Mouse (Mus musculus): ENCODE data around the gene Olfr749. TPM values are rescaled to one million over a fixed set of nuclear protein-coding genes. Genes with fewer than 3 reads are reported as not detected.
"Not testable (repeated sequence)": the region's sequence is repeated elsewhere in the genome, so short reads cannot be mapped to it uniquely, and the experiment has no call there.

Gene Olfr749
- polyA plus RNA-seq, 1 experiment from 2014 or later: not detected

DNA sequence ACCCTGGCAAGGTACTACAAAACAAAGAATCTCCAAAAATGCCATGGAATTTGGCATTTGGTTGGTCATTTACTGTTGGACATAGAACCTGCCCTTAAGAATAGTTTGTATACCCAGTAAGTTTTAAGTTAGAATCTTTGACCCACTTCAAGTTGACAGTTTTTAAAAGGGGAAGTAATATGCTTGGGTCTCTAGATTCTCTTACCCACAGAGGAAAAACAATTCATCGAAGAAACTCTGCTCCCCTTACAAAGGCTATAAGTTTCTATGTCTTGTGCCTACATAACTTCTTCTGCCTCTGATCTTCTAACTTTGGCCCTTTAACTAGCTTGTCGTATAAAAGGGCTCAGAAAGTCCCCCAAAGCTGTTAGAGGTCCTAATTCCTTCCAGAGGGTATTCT is 4.6 kb downstream of the Olfr749 start:
- ATAC-seq (ENCODE audit: low FRiP score, low TSS enrichment): no peak
- no peak overlapping the region for H3K27ac ChIP-seq (ENCODE audit: low read depth, low read length)
- 72% methylated on average over 2 of the region's 2 CpGs for WGBS
- no peaks in the 10 kb centered on the region for H3K36me3 ChIP-seq (ENCODE audit: control insufficient read depth, insufficient read depth, low read length)
- H3K9ac ChIP-seq (ENCODE audit: low read depth, low read length): no peak overlapping the region
- no peaks in the 10 kb centered on the region for H3K27me3 ChIP-seq (ENCODE audit: control insufficient read depth, insufficient read depth, low read length)
- no peak overlapping the region for H3K4me3 ChIP-seq (ENCODE audit: low read length)
- H3K4me2 ChIP-seq (replicated peaks; ENCODE audit: low read depth, low read length): no peak overlapping the region
- H3K9me3 ChIP-seq (ENCODE audit: control insufficient read depth, low read length): no peaks in the 10 kb centered on the region
- no peaks in the 10 kb centered on the region for H3K4me1 ChIP-seq (ENCODE audit: control insufficient read depth, insufficient read depth, low read length)

DNA sequence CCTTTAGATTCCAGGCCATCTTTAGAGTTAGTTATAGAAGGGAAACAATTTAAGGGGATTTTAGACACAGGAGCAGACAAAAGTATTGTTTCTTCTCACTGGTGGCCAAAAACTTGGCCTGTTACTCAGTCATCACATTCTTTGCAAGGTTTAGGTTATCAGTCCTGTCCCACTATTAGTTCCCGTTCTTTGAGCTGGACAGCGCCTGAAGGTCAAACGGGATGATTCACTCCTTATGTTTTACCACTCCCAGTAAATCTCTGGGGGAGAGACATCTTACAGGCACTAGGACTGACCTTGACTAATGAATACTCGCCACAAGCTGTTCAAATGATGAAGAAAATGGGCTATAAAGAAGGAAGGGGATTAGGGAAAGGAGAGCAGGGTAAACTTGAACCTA is 22.5 kb downstream of the Olfr749 start:
- not testable (repeated sequence) for H3K4me2 ChIP-seq (replicated peaks; ENCODE audit: low read depth, low read length); H3K4me3 ChIP-seq (ENCODE audit: low read length); H3K27me3 ChIP-seq (ENCODE audit: control insufficient read depth, insufficient read depth, low read length); H3K27ac ChIP-seq (ENCODE audit: low read depth, low read length); ATAC-seq (ENCODE audit: low FRiP score, low TSS enrichment); H3K4me1 ChIP-seq (ENCODE audit: control insufficient read depth, insufficient read depth, low read length); H3K9ac ChIP-seq (ENCODE audit: low read depth, low read length); H3K9me3 ChIP-seq (ENCODE audit: control insufficient read depth, low read length); H3K36me3 ChIP-seq (ENCODE audit: control insufficient read depth, insufficient read depth, low read length)
- 65% methylated on average over 3 of the region's 4 CpGs for WGBS

DNA sequence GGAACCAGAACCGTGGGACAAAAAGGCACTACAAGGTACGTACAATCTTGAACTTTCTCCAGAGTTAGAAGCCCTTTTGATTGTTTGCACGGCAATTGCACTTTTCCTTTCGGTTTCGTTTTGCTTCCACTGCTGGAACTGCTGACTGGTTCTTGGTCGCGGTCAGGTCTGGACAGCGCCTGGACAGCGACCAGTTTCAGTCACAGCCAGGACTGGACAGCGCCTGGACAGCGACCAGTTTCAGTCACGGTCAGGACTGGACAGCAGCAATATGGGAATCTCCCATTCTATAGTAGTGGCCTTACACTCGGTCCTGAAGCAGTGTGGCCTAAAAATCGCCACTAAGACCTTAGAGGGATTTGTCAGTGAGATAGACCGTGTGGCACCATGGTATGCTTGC is 25.0 kb downstream of the Olfr749 start:
- not testable (repeated sequence) for H3K27me3 ChIP-seq (ENCODE audit: control insufficient read depth, insufficient read depth, low read length); H3K4me3 ChIP-seq (ENCODE audit: low read length); H3K27ac ChIP-seq (ENCODE audit: low read depth, low read length); H3K9ac ChIP-seq (ENCODE audit: low read depth, low read length); ATAC-seq (ENCODE audit: low FRiP score, low TSS enrichment); H3K4me1 ChIP-seq (ENCODE audit: control insufficient read depth, insufficient read depth, low read length); H3K4me2 ChIP-seq (replicated peaks; ENCODE audit: low read depth, low read length); H3K36me3 ChIP-seq (ENCODE audit: control insufficient read depth, insufficient read depth, low read length); H3K9me3 ChIP-seq (ENCODE audit: control insufficient read depth, low read length)
- WGBS: 89% methylated on average over 15 of the region's 15 CpGs

DNA sequence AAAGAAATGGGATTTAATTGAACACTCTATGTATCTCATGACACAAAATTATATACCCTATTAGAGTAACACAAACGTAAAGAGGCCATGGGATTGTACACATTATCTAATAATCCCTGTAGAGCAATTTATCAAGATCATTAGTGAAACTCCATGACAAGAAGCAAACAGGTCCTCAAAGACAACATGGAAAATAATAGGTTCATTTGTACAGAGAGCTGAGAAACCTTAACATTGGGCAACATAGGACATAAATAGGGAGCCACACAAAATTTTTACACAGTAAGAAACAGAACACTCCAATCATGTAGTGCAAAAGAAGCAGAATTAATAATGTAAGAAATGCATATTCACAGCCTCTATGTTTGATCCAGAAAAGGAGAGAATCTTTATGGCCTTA is 37.8 kb downstream of the Olfr749 start, which contains the start of gene Olfr748:
Gene Olfr748 (plus strand): TSS at position 301 of the 400 bp plus-strand sequence.
- Histone ChIP-seq H3K4me2 (replicated peaks; ENCODE audit: low read depth, low read length) (no peak within 1 kb of the TSS), H3K4me1 (ENCODE audit: control insufficient read depth, insufficient read depth, low read length) (no peaks in the 10 kb centered on the region), H3K36me3 (ENCODE audit: control insufficient read depth, insufficient read depth, low read length) (no peaks in the 10 kb centered on the region), H3K9me3 (ENCODE audit: control insufficient read depth, low read length) (no peaks in the 10 kb centered on the region), H3K27ac (ENCODE audit: low read depth, low read length) (no peak within 1 kb of the TSS), H3K27me3 (ENCODE audit: control insufficient read depth, insufficient read depth, low read length) (no peaks in the 10 kb centered on the region), H3K9ac (ENCODE audit: low read depth, low read length) (no peak within 1 kb of the TSS), H3K4me3 (ENCODE audit: low read length) (no peak within 1 kb of the TSS)
- WGBS: 82% methylated on average over 1 of the region's 1 CpGs
- ATAC-seq (ENCODE audit: low FRiP score, low TSS enrichment): no peak

DNA sequence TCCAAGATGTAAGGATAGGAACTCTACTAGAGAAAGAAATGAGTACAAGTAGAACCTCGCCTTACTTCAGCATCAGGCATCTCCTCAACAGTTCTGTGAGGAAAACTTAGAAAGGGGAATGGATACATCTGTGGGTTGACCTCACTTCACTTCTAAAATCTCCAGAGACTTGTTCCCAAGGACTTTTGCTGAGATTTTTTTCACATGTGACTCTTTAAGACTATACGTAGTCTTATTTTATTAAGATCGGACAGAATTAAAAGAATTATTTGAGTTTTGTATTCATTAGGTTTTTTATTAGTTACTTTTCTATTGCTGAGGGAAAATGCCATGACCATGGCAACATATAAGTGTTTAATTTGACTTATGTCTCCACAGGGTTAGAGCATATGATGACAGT is 51.8 kb downstream of the Olfr749 start, which contains the start of gene Olfr747:
Gene Olfr747 (minus strand): TSS at position 101 of the 400 bp plus-strand sequence.
- Histone ChIP-seq H3K27ac (ENCODE audit: low read depth, low read length) (no peak within 1 kb of the TSS), H3K4me3 (ENCODE audit: low read length) (no peak within 1 kb of the TSS), H3K27me3 (ENCODE audit: control insufficient read depth, insufficient read depth, low read length) (no peaks in the 10 kb centered on the region), H3K9ac (ENCODE audit: low read depth, low read length) (no peak within 1 kb of the TSS), H3K36me3 (ENCODE audit: control insufficient read depth, insufficient read depth, low read length) (no peaks in the 10 kb centered on the region), H3K4me1 (ENCODE audit: control insufficient read depth, insufficient read depth, low read length) (no peaks in the 10 kb centered on the region), H3K4me2 (replicated peaks; ENCODE audit: low read depth, low read length) (no peak within 1 kb of the TSS), H3K9me3 (ENCODE audit: control insufficient read depth, low read length) (no peaks in the 10 kb centered on the region)
- 89% methylated on average over 3 of the region's 3 CpGs for WGBS
- no peak for ATAC-seq (ENCODE audit: low FRiP score, low TSS enrichment)

Other genes starting within 250 kb of the Olfr749 start
- gene Olfr742, start 241.5 kb downstream of the Olfr749 start, polyA plus RNA-seq (2014; fragmentation: Nextera tagmentation; extraction: Ambion mirVana): not detected in 2 replicates
- not detected in 2 replicates for gene Olfr743, start 223.3 kb downstream of the Olfr749 start, polyA plus RNA-seq (2014; fragmentation: Nextera tagmentation; extraction: Ambion mirVana)
- not detected in 2 replicates for gene Olfr744, start 130.2 kb downstream of the Olfr749 start, polyA plus RNA-seq (2014; fragmentation: Nextera tagmentation; extraction: Ambion mirVana)
- gene Olfr745, start 105.7 kb downstream of the Olfr749 start, polyA plus RNA-seq (2014; fragmentation: Nextera tagmentation; extraction: Ambion mirVana): not detected in 2 replicates
- not detected in 2 replicates for gene Olfr746, start 98.0 kb downstream of the Olfr749 start, polyA plus RNA-seq (2014; fragmentation: Nextera tagmentation; extraction: Ambion mirVana)
- not detected in 2 replicates for gene Olfr747, start 51.9 kb downstream of the Olfr749 start, polyA plus RNA-seq (2014; fragmentation: Nextera tagmentation; extraction: Ambion mirVana)
- gene Olfr748, start 37.7 kb downstream of the Olfr749 start, polyA plus RNA-seq (2014; fragmentation: Nextera tagmentation; extraction: Ambion mirVana): not detected in 2 replicates
- 83.3 and 86.6 TPM in 2 replicates for gene Ttc5, start 40.4 kb upstream of the Olfr749 start, polyA plus RNA-seq (2014; fragmentation: Nextera tagmentation; extraction: Ambion mirVana)
- not detected in 2 replicates for gene Ccnb1ip1, start 62.6 kb upstream of the Olfr749 start, polyA plus RNA-seq (2014; fragmentation: Nextera tagmentation; extraction: Ambion mirVana)
- 75.8 and 75.9 TPM in 2 replicates for gene Parp2, start 62.7 kb upstream of the Olfr749 start, polyA plus RNA-seq (2014; fragmentation: Nextera tagmentation; extraction: Ambion mirVana)
- 10.3 and 10.6 TPM in 2 replicates for gene Tep1, start 125.5 kb upstream of the Olfr749 start, polyA plus RNA-seq (2014; fragmentation: Nextera tagmentation; extraction: Ambion mirVana)
- 0.11 and 0.20 TPM in 2 replicates for gene Klhl33, start 152.4 kb upstream of the Olfr749 start, polyA plus RNA-seq (2014; fragmentation: Nextera tagmentation; extraction: Ambion mirVana)
- 168 and 198 TPM in 2 replicates for gene Osgep, start 179.8 kb upstream of the Olfr749 start, polyA plus RNA-seq (2014; fragmentation: Nextera tagmentation; extraction: Ambion mirVana)
- gene Apex1, start 179.9 kb upstream of the Olfr749 start, polyA plus RNA-seq (2014; fragmentation: Nextera tagmentation; extraction: Ambion mirVana): 354 and 419 TPM in 2 replicates
- 40.1 and 63.0 TPM in 2 replicates for gene Pip4p1, start 185.8 kb upstream of the Olfr749 start, polyA plus RNA-seq (2014; fragmentation: Nextera tagmentation; extraction: Ambion mirVana)
- gene Pnp, start 186.0 kb upstream of the Olfr749 start, polyA plus RNA-seq (2014; fragmentation: Nextera tagmentation; extraction: Ambion mirVana): 80.6 and 83.0 TPM in 2 replicates
- not detected in 2 replicates for gene Gm49342, start 199.4 kb upstream of the Olfr749 start, polyA plus RNA-seq (2014; fragmentation: Nextera tagmentation; extraction: Ambion mirVana)
- 0.99 and 1.2 TPM in 2 replicates for gene Pnp2, start 210.9 kb upstream of the Olfr749 start, polyA plus RNA-seq (2014; fragmentation: Nextera tagmentation; extraction: Ambion mirVana)